Mouse (Mus musculus): Measurements from ENCODE around the gene Epha8. TPM values are rescaled to one million over a fixed set of nuclear protein-coding genes. Genes with fewer than 3 reads are reported as not detected.
A peak's percentile ranks its signal among the peaks of the same experiment; 100 is the strongest.

The Epha8 gene
- total and polyA plus RNA-seq, 3 experiments: 0.03 TPM; not detected in 2

DNA sequence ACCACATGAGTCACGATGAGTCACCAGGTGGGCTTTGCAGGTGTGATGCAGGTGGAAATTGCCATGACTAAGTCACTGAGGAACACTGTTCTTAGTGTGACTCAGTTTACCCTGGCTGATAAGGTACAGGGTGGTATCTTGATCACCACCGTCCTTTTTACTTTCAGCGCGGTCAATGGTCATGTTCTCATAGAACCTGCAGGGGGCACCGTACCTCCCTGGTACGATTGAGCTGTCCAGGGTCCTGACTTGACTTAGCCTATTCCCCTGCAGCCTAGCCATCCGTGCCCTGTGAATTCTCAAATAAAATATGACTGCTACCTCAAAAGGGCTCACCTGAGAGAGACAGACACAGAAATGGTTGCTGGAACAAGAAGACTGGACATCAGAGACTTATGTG is 49.6 kb downstream of the Epha8 start (continued):
- TF ChIP-seq EP300 (IDR thresholded peaks at IDR 0.05; ENCODE audit: low read depth in 1 of 2, low read length in 2 of 2) (no peak), CHD1 (IDR thresholded peaks at IDR 0.05; ENCODE audit: low read depth, low read length) (no peak), ZKSCAN1 (IDR thresholded peaks at IDR 0.05; ENCODE audit: low read depth, low read length) (no peak), MYB (IDR thresholded peaks at IDR 0.05; ENCODE audit: low read depth, low read length) (no peak), BHLHE40 (IDR thresholded peaks at IDR 0.05; ENCODE audit: borderline replicate concordance, low read depth, low read length) (no peak), ZNF384 (IDR thresholded peaks at IDR 0.05; ENCODE audit: low read depth, low read length) (no peak), MAX (IDR thresholded peaks at IDR 0.05; ENCODE audit: low read length) (no peak), MAZ (IDR thresholded peaks at IDR 0.05; ENCODE audit: low read depth, low read length) (no peak), MYC (IDR thresholded peaks at IDR 0.05; ENCODE audit: low read depth, low read length) (no peak), ZMIZ1 (IDR thresholded peaks at IDR 0.05; ENCODE audit: low read depth, low read length) (no peak), MEF2A (IDR thresholded peaks at IDR 0.05; ENCODE audit: extremely low read depth, insufficient replicate concordance, low read depth, low read length, poor library complexity, severe bottlenecking) (no peak), HCFC1 (IDR thresholded peaks at IDR 0.05; ENCODE audit: low read depth, low read length) (no peak), MAFK (IDR thresholded peaks at IDR 0.05; ENCODE audit: borderline replicate concordance, low read depth, low read length) (no peak), POLR2AphosphoS2 (IDR thresholded peaks at IDR 0.05; ENCODE audit: low read length) (no peak), MXI1 (IDR thresholded peaks at IDR 0.05; ENCODE audit: low read depth, low read length) (0 out of 2 replicates have a peak, but pooled peaks have one; percentile 35), USF2 (IDR thresholded peaks at IDR 0.05; ENCODE audit: borderline replicate concordance in 1 of 2, insufficient read depth in 1 of 2, low read depth in 1 of 2, low read length in 2 of 2) (no peak), E2F4 (IDR thresholded peaks at IDR 0.05; ENCODE audit: borderline replicate concordance, low read depth, low read length) (no peak), RCOR1 (IDR thresholded peaks at IDR 0.05; ENCODE audit: low read depth, low read length) (no peak)

DNA sequence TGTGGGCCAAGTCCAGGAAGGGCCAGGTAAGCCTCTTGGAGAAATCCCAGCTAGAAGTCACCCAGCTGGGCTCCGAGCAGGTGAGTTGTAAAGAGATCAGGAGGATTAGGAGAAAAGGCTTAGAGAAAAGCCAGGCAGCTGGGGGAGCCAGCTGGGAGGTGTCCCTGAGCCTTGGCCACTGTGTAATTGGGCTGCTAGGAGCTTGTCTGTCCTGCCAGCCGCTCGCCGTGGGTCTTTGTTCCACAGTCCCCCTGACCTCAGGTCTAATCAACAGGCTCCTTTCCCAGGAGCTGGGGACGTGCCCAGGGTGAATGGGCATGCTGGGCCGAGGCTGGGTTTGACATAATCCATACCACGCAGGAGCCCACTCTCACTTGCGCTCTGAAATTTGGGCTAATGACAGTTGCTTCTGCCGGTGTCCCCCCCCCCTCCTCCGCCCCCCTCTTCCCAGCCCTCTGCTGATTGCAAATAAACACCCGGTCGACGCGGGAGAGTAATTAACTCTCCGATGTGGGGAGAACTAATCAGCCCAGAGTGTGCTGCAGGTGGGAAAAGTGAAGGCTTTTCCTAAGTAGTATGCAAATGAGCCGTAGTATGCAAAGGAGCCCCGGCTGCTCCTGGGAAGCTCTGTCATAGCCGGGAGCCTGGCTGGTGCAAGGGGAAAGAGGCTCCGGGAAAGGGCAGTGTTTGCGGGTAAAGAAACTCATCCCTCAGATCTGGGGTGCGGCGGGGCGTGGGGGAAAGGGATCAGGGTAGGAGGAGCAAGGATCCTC is 51.7 kb downstream of the Epha8 start:
- Histone ChIP-seq H3K79me2 (ENCODE audit: control insufficient read depth, insufficient read depth, low read length, poor library complexity) (no peaks in the 10 kb centered on the region), H3K27me3 (ENCODE audit: control insufficient read depth in 1 of 2, insufficient read depth in 2 of 2, low read length in 2 of 2) (no peaks in the 10 kb centered on the region)
- TF ChIP-seq BHLHE40 (IDR thresholded peaks at IDR 0.05; ENCODE audit: borderline replicate concordance, low read depth, low read length): no peak
- TF ChIP-seq ZKSCAN1 (IDR thresholded peaks at IDR 0.05; ENCODE audit: low read depth, low read length): no peak
- TF ChIP-seq RCOR1 (IDR thresholded peaks at IDR 0.05; ENCODE audit: low read depth, low read length): no peak
- TF ChIP-seq UBTF (IDR thresholded peaks at IDR 0.05; ENCODE audit: borderline replicate concordance, insufficient read depth, low read depth, low read length): no peak
- TF ChIP-seq E2F4 (IDR thresholded peaks at IDR 0.05; ENCODE audit: borderline replicate concordance, low read depth, low read length): no peak
- no peak for TF ChIP-seq TCF12 (IDR thresholded peaks at IDR 0.05; ENCODE audit: low read depth, low read length)
- no peak for TF ChIP-seq RAD21 (IDR thresholded peaks at IDR 0.05; ENCODE audit: low read depth, low read length)
- TF ChIP-seq GABPA (IDR thresholded peaks at IDR 0.05; ENCODE audit: low read depth, low read length): no peak
- no peak for TF ChIP-seq POLR2AphosphoS2 (IDR thresholded peaks at IDR 0.05; ENCODE audit: low read length)
- TF ChIP-seq MAX (IDR thresholded peaks at IDR 0.05; ENCODE audit: low read length): no peak
- TF ChIP-seq KAT2A (conservative IDR thresholded peaks at IDR 0.05; ENCODE audit: low read depth, low read length): no peak
- TF ChIP-seq ZMIZ1 (IDR thresholded peaks at IDR 0.05; ENCODE audit: low read depth, low read length): no peak
- no peak for TF ChIP-seq ETS1 (IDR thresholded peaks at IDR 0.05; ENCODE audit: low read depth, low read length)
- TF ChIP-seq SIN3A (IDR thresholded peaks at IDR 0.05; ENCODE audit: low read length): no peak
- no peak for TF ChIP-seq ZNF384 (IDR thresholded peaks at IDR 0.05; ENCODE audit: low read depth, low read length)
- TF ChIP-seq ZC3H11A (IDR thresholded peaks at IDR 0.05; ENCODE audit: low read depth, low read length): no peak
- no peak for TF ChIP-seq JUND (IDR thresholded peaks at IDR 0.05; ENCODE audit: low read depth, low read length)
- TF ChIP-seq MYB (IDR thresholded peaks at IDR 0.05; ENCODE audit: low read depth, low read length): no peak
- no peak for TF ChIP-seq POLR2AphosphoS5 (IDR thresholded peaks at IDR 0.05; ENCODE audit: borderline replicate concordance, low read depth, low read length)
- TF ChIP-seq USF1 (IDR thresholded peaks at IDR 0.05; ENCODE audit: low read depth, low read length): no peak

More for the DNA sequence above, 51.7 kb downstream of the Epha8 start:
- Histone ChIP-seq H3K9ac (ENCODE audit: control insufficient read depth, low read depth, low read length, poor library complexity, severe bottlenecking) (no peak overlapping the region), H3K36me3 (ENCODE audit: control insufficient read depth in 1 of 2, insufficient read depth in 2 of 2, low read length in 2 of 2) (no peaks in the 10 kb centered on the region), H3K27ac (ENCODE audit: control insufficient read depth, low read depth, low read length) (no peak overlapping the region), H3K9me3 (replicated peaks; ENCODE audit: insufficient read depth, low read length) (no peaks in the 10 kb centered on the region), H3K4me1 (ENCODE audit: control insufficient read depth in 1 of 2, insufficient read depth in 2 of 2, low read length in 2 of 2) (no peaks in the 10 kb centered on the region), H3K4me3 (ENCODE audit: control insufficient read depth in 1 of 2, insufficient read depth in 1 of 2, low read depth in 2 of 2, low read length in 2 of 2) (no peak overlapping the region)
- no peak for DNase-seq (ENCODE audit: low read depth, low spot score)

Measured in MEL (cell line).